Mouse (Mus musculus): ENCODE measurements at regions not wholly inside any gene's neighbourhood (a gene's known extent, or its start where the extent isn't known, plus 50 kb on each side); places are given as distances from the start of the nearest gene placed in this dataset.

- TF ChIP-seq EP300 (IDR thresholded peaks at IDR 0.05; ENCODE audit: low read depth) (no peak), CTCF (IDR thresholded peaks at IDR 0.05; ENCODE audit: low read depth) (no peak)
Observed at GRCm38 (mm10) chrX:166981003-166981402, 228.1 kb downstream of the Tmsb4x start.

Measured in liver, embryonic 14.5 days (tissue).